Mouse (Mus musculus) bone marrow, adult 2 months (tissue): ENCODE data around the gene Gstcd. TPM values are rescaled to one million over a fixed set of nuclear protein-coding genes. Genes with fewer than 3 reads are reported as not detected.

Experiments
- H3K27ac ChIP-seq: fragments of 200-500 bp; 2 replicates; pipeline ENCODE4 v1.5.1; 2012; ENCODE audit warnings: low read depth, mild to moderate bottlenecking, control low read depth, inconsistent platforms, low read length; ENCODE audit not compliant: control insufficient read depth, poor library complexity, insufficient read depth
- H3K4me1 ChIP-seq: fragments of 200-500 bp; 2 replicates; pipeline ENCODE4 v1.6.1; 2011; ENCODE audit warnings: low read length; ENCODE audit not compliant: control insufficient read depth, insufficient read depth
- H3K4me3 ChIP-seq: fragments of 200-500 bp; replicated peaks from 2 replicates; pipeline ENCODE3; 2011; ENCODE audit warnings: mild to moderate bottlenecking, low read depth, low read length, control low read depth; ENCODE audit not compliant: control insufficient read depth
- CTCF ChIP-seq: fragments of 200-500 bp; IDR thresholded peaks from 2 replicates; pipeline ENCODE4 v1.5.1; 2011; ENCODE audit warnings: low read length, control low read depth; ENCODE audit not compliant: control insufficient read depth, insufficient read depth
- POLR2A ChIP-seq: fragments of 200-500 bp; IDR thresholded peaks from 2 replicates; pipeline ENCODE4 v1.6.1; 2011; ENCODE audit warnings: low read depth, mild to moderate bottlenecking, control low read depth, low read length, borderline replicate concordance; ENCODE audit not compliant: control insufficient read depth
- WGBS: fragments of 180-500 bp; shearing (Covaris S2); methylation state at CpG from one replicate; pipeline ENCODE4 v1.1.7; 2018; 5-methylcytosine and 5-hydroxymethylcytosine counted together
- polyA plus RNA-seq: library from polyadenylated mRNA; stranded (reverse); fragments of >200 nt; gene quantifications from 2 replicates; pipeline ENCODE4 v1.2.4, GENCODE M21; 2011; ENCODE audit warnings: low replicate concordance; ENCODE audit not compliant: missing spikeins, insufficient read depth, insufficient read length

The Gstcd gene
- polyA plus RNA-seq, 1 experiment = 2.0 TPM

DNA sequence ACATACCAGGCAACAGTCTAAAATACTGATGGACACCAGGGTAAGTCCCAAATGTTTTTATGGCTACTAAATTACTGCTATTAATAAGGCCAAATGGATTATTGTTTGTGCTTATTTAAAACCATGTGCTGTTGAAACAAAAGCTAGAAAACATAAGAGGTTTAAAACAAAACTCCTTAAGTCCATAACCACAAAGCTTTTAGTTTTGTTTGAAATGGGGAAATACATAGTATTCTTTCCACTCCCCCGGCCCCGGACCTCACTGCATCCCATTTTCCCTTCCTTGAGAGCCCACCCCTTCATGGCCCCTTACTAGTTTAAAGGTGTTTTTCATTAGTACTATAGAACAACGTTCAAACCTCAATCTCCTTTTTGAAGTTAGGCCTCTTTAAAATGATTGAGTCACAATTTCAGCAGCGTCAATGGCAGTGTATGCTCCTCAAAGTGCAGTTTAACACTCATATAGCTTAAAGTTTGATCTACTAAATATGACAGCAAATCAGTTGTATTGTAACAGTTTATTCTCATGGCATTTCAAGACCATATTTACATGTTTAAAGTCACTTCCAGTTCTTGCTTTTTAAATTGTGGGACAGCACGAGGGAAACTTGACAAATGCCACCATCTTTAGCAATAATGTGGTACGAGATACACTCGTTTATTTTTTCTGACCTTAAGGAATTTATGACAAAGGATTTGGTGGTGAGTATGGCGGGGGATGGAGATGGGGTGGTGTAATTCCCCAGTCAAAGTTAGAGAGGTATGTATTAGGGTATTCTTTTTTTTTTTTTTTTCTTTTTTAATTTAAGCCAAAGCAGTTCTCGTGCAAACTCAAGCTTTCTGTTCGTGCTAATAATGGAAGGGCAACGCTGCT lies 1.3 kb downstream of the Gstcd start:
- Histone ChIP-seq H3K4me3 (peak overlapping the region; percentile 93), H3K27ac (no peak overlapping the region), H3K4me1 (peaks cover 2% of the 10 kb centered on the region)
- WGBS = 2% methylated on average over 11 of the region's 11 CpGs
- TF ChIP-seq POLR2A = no peak
- TF ChIP-seq CTCF = no peak

GRCm38 (mm10) chr3:133085858-133086257 lies 6.0 kb downstream of the Gstcd start:
- Histone ChIP-seq H3K27ac (no peak overlapping the region), H3K4me3 (no peak overlapping the region), H3K4me1 (no peaks in the 10 kb centered on the region)
- WGBS = 40% methylated on average over 3 of the region's 3 CpGs
- TF ChIP-seq POLR2A = no peak
- peak; percentile 17; the same call in 1 of the 2 replicates for TF ChIP-seq CTCF

GRCm38 (mm10) chr3:133082736-133083135 lies 9.1 kb downstream of the Gstcd start:
- WGBS = 91% methylated on average over 5 of the region's 5 CpGs

DNA sequence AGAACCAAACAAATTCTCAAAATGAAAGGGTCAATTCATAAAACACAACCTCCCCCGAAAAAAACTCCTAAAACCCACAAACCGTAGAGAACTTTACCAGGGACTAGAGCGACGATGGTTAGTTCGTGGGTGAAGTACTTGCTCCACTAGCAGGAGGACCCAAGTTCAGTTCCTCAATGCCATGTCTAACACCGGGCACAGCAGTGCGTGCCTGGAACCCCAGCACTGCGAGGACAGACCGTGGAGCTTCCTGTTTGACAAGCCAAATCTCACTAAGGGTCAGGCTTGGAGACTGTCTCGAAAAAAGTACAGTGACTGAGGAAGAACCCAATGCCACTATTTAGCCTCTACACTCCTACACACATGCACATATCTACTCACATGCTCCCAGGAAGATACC lies 16.3 kb downstream of the Gstcd start:
- H3K27ac ChIP-seq = no peak overlapping the region

More at GRCm38 (mm10) chr3:133082736-133083135, 9.1 kb downstream of the Gstcd start:
- no peak for TF ChIP-seq CTCF
- TF ChIP-seq POLR2A = no peak
- Histone ChIP-seq H3K27ac (no peak overlapping the region), H3K4me1 (no peaks in the 10 kb centered on the region), H3K4me3 (no peak overlapping the region)

GRCm38 (mm10) chr3:133052068-133052467 lies 39.8 kb downstream of the Gstcd start:
- Histone ChIP-seq H3K27ac (no peak overlapping the region), H3K4me1 (no peaks in the 10 kb centered on the region), H3K4me3 (no peak overlapping the region)
- TF ChIP-seq POLR2A (no peak), CTCF (no peak)
- 44% methylated on average over 2 of the region's 2 CpGs for WGBS

More for the DNA sequence above, 16.3 kb downstream of the Gstcd start:
- Histone ChIP-seq H3K4me1 (no peaks in the 10 kb centered on the region), H3K4me3 (no peak overlapping the region)
- WGBS = 54% methylated on average over 10 of the region's 10 CpGs
- TF ChIP-seq CTCF (no peak), POLR2A (no peak)

DNA sequence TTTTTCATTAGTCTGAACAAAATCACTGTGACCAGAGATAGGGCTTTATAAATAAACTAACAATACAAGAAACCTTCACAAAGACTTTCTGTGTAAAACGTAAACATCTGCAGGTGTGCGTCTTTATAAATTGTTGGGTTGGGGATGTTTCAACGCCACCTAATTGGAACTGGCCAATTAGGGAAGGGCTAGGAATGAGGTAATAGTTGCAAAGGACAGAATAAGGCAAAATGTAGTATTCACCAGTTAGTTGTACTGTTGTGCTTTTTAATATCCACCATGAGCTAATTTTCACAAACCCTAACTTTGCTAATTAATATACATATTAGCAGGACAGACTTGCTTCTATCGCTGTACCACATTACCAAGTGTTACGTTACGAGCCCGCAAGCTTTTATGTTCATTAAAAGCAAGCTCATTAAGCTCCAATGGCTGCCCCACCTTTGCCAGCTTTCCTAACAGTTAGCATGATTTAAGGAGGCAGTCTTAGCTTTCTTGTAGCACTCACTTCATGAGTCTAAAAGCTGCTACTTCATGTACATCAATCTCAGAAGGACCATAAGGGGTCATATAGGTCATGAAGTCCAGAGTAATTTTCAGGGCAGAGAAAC lies 58.6 kb downstream of the Gstcd start:
- no peaks in the 10 kb centered on the region for H3K4me1 ChIP-seq
- no peak overlapping the region for H3K4me3 ChIP-seq
- H3K27ac ChIP-seq = no peak overlapping the region
- no peak for TF ChIP-seq POLR2A
- no peak for TF ChIP-seq CTCF
- WGBS = 95% methylated on average over 7 of the region's 7 CpGs

- no peak overlapping the region for H3K27ac ChIP-seq
- no peaks in the 10 kb centered on the region for H3K4me1 ChIP-seq
- no peak overlapping the region for H3K4me3 ChIP-seq
- no peak for TF ChIP-seq POLR2A
- no peak for TF ChIP-seq CTCF
- WGBS = 73% methylated on average over 2 of the region's 2 CpGs
Observed at GRCm38 (mm10) chr3:133026977-133027376, 64.9 kb downstream of the Gstcd start.

- WGBS = 91% methylated on average over 4 of the region's 4 CpGs
- Histone ChIP-seq H3K27ac (no peak overlapping the region), H3K4me1 (no peaks in the 10 kb centered on the region), H3K4me3 (no peak overlapping the region)
- TF ChIP-seq POLR2A (no peak), CTCF (no peak)
Observed at GRCm38 (mm10) chr3:133007250-133007649, 84.6 kb downstream of the Gstcd start.

DNA sequence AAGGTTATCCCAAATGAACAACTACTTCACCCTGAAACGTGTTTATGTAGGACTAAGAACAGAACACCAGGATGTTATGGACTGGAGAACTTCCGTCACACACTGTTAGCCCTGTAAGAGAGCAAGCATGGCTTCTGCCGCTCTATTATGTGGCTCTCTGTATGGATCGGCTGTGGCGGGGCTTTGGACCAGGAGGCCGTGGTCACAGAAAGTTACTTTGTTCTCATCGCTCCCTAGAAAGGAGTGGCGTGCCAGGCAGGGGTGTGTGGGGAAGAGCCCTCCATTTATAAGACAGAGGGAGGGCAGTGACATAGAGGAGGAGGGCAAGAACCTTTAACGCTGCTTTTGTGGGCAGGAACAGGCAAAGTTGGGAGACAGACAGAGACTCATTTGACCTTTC lies 95.5 kb downstream of the Gstcd start:
- H3K4me3 ChIP-seq = no peak overlapping the region
- no peaks in the 10 kb centered on the region for H3K4me1 ChIP-seq
- 89% methylated on average over 9 of the region's 9 CpGs for WGBS
- TF ChIP-seq POLR2A (no peak), CTCF (no peak)
- H3K27ac ChIP-seq = no peak overlapping the region
